Mouse (Mus musculus) gastrocnemius, adult 2 months (tissue): ENCODE results near the gene Gm10271. TPM values are rescaled to one million over a fixed set of nuclear protein-coding genes. Genes with fewer than 3 reads are reported as not detected.

Experiments used
- DNase-seq: peaks from one replicate; pipeline ENCODE4 v3.0.0; 2022
- H3K27ac ChIP-seq: fragments of 200-600 bp; 2 replicates; pipeline ENCODE4 v1.8.1; 2022; ENCODE audit warnings: mild to moderate bottlenecking
- H3K4me3 ChIP-seq: fragments of 200-600 bp; 2 replicates; pipeline ENCODE4 v1.8.1; 2022; ENCODE audit warnings: mild to moderate bottlenecking, moderate library complexity
- CTCF ChIP-seq: fragments of 200-600 bp; IDR thresholded peaks from 2 replicates; pipeline ENCODE4 v1.8.1; 2022; ENCODE audit warnings: antibody characterized with exemption, mild to moderate bottlenecking, moderate library complexity
- intact Hi-C: fragments of 180-260 bp; cut with DNase I; formaldehyde crosslinking; loops from one replicate; pipeline ENCODE4 v1.15.1; 2025
- total RNA-seq, 2 experiments: library from RNA; stranded (reverse); gene quantifications; 2 replicates each; pipeline ENCODE4 v1.2.3; 2021

Gene Gm10271
- total RNA-seq, 2 experiments from 2014 or later: not detected

DNA sequence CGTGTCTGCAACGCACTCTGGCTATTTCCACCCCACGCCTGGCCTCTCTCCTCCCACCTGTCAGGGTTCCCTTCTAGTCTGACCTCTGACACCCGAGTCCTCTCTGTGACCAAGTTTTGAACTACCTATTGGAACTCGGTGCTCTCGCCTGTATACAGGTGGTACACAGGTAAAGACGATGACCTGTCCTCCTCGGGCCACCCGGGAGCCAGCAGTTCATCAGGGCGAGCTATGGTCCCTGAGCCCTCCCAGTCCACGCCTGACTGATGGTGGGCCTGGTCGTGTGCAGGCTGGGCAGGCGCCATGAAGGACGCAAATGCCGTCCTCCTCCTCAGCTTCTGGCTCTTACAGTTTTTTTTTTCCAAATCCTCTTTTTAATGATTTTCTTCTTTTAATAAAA lies 51.0 kb downstream of the Gm10271 start:
- no peak for DNase-seq
- TF ChIP-seq CTCF: no peak
- intact Hi-C loops: no loop called here
- H3K4me3 ChIP-seq: no peak overlapping the region
- no peak overlapping the region for H3K27ac ChIP-seq

DNA sequence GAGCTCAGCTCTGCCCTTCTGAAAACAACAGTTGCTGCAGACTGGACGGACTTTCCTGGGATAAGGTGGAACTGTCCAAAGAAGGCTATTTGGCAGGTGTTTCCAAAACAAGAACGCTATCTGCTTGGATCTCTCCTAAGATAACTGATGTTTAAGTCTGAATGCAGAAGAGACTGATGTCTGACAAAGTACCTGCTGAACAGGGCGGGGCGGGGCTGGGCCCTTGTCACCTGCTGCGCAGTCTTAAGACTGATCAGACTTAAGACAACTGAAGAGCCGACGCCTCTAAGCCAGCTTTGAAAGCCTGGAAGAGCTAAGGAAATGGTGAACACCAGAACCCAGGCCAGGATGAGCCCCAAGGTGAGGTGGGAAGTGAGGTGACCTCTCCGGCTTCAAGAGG lies 51.8 kb downstream of the Gm10271 start:
- TF ChIP-seq CTCF: no peak
- Histone ChIP-seq H3K4me3 (no peak overlapping the region), H3K27ac (no peak overlapping the region)
- intact Hi-C loops: no loop called here
- DNase-seq: no peak

DNA sequence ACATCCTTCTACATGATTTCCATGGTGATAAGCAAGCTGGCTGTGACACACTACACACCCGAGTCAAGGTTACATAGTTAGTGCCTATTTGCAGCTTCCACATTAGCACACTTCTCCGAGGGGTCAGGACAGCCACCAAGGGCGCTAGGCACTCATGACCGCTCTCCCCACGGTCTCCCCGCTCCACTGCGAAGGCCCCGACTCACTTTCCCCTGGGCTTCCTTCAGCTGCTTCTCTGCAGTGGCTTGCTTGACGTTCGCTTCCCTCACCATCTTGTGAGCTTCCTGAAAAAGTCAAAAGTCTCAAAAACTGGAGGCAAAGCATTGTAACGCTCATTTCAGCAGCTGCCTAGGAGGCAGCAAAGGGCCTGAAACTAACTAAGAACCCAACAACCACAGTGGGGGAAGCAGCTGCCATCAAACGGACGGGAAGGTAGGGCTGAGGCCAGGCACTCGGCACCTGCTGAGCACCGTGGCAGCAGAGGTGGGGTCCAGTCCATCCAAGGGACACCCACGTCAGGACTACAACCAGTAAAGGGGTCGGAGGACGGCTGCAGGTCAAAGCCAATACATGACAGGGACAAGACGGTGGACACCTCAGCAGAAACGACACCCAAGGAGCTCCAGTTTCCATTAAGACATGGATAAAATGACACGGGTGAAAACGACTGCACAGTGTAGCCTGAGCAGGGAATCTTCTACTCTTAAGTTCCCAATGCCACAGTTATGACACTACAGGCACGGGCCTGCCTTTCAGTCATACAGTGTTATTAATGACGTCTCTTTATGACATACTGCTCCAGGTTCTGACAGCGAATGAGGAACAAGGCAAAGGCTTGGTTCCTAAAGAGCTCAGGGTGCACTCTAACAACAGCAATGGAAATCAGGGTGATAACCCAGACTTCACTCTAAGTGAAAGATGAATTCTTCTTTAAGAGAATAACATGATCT lies 52.8 kb downstream of the Gm10271 start:
- intact Hi-C loops: no loop called here
- DNase-seq: no peak
- no peak overlapping the region for H3K27ac ChIP-seq
- TF ChIP-seq CTCF: no peak
- H3K4me3 ChIP-seq: no peak overlapping the region

DNA sequence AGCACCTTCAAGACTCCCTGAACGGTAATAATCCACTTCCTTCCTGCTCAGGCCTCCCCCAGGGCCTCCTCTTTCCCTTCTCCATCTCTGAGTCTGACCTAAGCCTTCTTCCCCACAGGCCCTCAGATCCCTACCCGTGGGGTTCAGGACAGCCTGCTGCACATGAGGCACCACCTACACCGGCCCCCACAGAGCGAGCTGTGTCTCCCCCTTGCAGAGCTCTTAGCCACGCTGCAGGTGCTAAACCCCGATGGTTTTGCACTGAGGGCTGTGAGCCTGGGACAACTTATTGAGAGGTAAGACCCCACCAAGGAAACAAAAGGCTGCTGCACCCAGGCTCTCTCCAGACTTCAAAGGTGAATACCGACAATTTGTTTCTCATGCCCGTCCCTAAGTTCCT lies 55.8 kb downstream of the Gm10271 start:
- intact Hi-C loops: no loop called here
- no peak for TF ChIP-seq CTCF
- no peak overlapping the region for H3K27ac ChIP-seq
- DNase-seq: no peak
- no peak overlapping the region for H3K4me3 ChIP-seq

DNA sequence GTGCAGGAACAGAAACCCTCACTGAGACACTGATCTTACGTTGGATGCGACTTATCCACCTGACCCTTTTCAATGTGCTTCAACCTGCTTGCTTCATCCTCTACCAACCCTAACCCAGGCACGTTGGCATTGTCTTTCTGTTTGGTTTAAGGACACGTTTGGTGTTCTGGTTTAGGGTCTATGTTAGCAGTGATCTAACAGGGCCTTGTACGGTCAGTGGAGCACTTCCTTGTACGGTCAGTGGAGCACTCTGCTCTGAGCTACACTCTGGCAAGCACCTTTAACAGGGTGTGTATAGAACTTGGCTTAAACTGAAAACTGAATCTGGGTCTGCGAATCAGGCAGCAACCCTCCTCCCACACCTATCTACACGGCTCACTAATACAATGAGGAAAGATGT lies 57.1 kb downstream of the Gm10271 start:
- DNase-seq: no peak
- H3K27ac ChIP-seq: no peak overlapping the region
- intact Hi-C loops: no loop called here
- H3K4me3 ChIP-seq: no peak overlapping the region
- no peak for TF ChIP-seq CTCF

DNA sequence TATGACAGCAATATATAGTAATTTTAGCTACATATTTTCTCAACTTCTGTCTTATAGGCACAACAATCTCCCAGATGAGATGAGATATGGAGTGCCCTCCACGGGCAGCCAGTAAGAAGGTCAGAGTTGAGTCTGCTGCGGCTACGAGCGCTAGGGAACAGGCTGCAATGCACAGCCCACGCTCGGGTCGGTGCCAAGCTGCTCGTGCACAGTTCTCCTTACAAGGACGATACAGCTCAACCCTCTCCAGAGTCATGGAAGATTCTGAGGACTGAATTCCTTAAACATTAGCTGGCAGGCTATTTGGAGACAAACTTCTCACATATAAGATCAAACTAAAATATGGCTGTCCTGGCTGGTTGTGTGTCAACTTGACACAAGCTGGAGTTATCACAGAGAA lies 57.8 kb downstream of the Gm10271 start:
- no peak for TF ChIP-seq CTCF
- no peak overlapping the region for H3K27ac ChIP-seq
- intact Hi-C loops: no loop called here
- no peak for DNase-seq
- H3K4me3 ChIP-seq: no peak overlapping the region

DNA sequence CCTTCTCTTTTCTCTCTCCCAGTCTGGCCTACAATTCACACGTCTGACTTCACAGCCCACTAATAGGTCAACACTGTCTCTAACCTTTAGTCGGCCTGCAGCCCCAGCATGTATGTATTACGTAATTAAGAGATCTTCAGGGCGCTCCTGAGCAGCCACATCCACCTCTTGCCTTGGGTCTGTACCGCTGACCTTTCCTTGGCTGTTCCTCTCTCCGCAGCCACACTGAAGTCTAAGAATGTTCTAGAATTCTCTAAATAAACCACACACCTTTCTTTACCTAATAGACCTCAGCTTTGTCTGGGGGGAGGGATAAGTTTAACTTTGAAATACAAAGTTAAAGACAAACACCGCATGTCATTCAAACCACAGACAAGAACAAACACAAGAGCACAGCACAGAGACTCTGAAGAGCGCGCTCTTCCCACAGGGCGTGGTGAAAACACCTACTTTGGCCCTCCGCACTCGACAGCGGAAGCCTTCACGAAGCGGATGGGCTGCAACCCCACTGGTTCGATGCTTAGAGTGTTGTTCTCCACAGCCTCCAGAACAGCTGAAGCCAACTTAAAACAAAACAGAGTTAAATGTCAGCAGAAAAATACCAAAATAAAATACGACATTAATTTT lies 58.6 kb downstream of the Gm10271 start:
- H3K4me3 ChIP-seq: no peak overlapping the region
- DNase-seq: no peak
- no peak for TF ChIP-seq CTCF
- intact Hi-C loops: no loop called here
- no peak overlapping the region for H3K27ac ChIP-seq

DNA sequence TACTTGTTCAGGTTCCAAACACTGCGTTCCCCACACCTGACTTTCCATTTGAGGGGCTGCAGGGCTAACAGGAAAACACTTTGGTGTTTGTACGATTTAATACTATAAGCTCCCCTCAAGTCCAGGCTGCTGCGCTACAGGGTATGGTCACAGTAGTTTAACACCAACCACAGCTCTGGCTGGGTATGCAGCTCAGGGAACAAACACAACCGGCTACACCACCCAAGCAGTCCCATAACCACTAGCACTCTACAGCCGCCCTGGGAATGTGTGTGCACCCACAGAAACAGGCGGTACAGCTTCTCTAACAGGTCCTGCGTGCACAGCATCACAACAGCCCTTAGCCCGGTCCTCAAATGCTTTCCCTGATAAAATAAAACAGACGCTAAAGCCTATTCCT lies 59.6 kb downstream of the Gm10271 start:
- no peak overlapping the region for H3K27ac ChIP-seq
- intact Hi-C loops: no loop called here
- DNase-seq: no peak
- no peak for TF ChIP-seq CTCF
- no peak overlapping the region for H3K4me3 ChIP-seq

DNA sequence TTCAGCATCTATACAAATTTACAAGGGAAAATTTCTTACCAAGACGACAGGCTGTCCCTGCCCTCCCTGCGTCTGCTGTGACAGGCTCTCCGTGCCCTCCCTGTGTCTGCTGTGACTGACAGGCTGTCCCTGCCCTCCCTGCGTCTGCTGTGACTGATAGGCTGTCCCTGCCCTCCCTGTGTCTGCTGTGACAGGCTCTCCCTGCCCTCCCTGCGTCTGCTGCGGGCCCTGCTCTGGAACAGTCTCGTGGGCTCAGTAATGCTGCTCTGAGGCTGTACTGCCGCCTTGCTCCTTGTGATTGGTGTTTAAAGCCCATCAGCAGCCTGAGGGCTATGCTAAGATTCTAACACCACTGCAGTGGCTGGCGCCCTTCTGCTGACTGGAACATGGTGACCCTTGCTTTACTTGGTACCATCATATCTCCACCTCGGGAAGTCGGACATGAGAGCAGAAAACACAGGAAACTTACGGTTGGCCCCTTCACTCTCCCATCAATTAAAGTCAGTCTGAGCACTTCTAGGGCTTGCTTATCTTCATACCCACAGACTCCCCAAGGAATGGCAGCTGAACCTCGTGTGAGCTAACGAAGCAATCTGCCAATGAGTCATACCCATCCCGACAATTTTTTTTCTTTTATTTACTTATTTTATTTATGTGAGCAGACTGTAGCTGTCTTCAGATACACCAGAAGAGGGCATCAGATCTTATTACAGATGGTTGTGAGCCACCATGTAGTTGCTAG lies 63.3 kb downstream of the Gm10271 start:
- Histone ChIP-seq H3K27ac (no peak overlapping the region), H3K4me3 (no peak overlapping the region)
- DNase-seq: no peak
- TF ChIP-seq CTCF: no peak
- intact Hi-C loops: no loop called here

Other genes with a start within 250 kb of the Gm10271 start
- under 1 TPM; 0.08 to 0.25 TPM for gene Myrfl, start 75.7 kb downstream of the Gm10271 start, total RNA-seq
- 10 to 100 TPM; 26.2 to 39.2 TPM for gene Rab3ip, start 21.8 kb downstream of the Gm10271 start, total RNA-seq
- gene Best3, start 13.7 kb upstream of the Gm10271 start, total RNA-seq: 10 to 100 TPM; 17.7 to 34.1 TPM
- under 1 TPM in 1 of 2 experiments, not detected in 1; 0.17 TPM for gene Lrrc10, start 72.7 kb upstream of the Gm10271 start, total RNA-seq
- 100 to 1,000 TPM; 112 to 125 TPM for gene Cct2, start 91.2 kb upstream of the Gm10271 start, total RNA-seq
- 10 to 100 TPM in 1 of 2 experiments, 1 to 10 TPM in 1; 8.1 to 11.5 TPM for gene Frs2, start 175.9 kb upstream of the Gm10271 start, total RNA-seq